Mouse (Mus musculus): ENCODE measurements at regions not wholly inside any gene's neighbourhood (a gene's known extent, or its start where the extent isn't known, plus 50 kb on each side); places are given as distances from the start of the nearest gene placed in this dataset.

DNA sequence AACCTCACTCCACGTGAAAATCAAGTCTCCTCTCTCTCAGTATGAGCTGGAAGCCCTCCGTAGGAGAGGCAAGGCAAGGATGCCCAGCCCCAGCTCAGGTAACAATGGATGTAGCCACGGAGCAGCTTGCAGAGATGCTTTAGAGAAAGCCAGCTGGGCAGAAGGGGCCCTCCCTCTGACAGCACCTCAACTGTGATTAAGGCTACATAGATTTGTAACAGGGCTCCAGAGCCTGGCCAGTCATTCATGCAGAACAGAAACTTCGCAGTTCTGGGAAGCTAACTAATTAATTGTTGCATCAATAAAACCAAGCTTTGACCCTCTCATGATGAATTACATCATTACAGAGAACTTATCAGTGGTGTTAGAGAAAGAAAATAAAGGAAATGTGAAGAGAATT is 480.8 kb downstream of the Grin2a start:
- DNase-seq (ENCODE audit: low read depth, low spot score) = no peak
